Mouse (Mus musculus) frontal cortex, postnatal 36 days (tissue): ENCODE measurements around the gene Gm5891.
"Not testable (repeated sequence)": the region's sequence is repeated elsewhere in the genome, so short reads cannot be mapped to it uniquely, and the experiment has no call there.

Experiments
- DNase-seq, 2 experiments: peaks; one replicate each; pipeline ENCODE4 v3.0.0; 2022; ENCODE audit warnings: low spot score in 2 of 2

Gene Gm5891

DNA sequence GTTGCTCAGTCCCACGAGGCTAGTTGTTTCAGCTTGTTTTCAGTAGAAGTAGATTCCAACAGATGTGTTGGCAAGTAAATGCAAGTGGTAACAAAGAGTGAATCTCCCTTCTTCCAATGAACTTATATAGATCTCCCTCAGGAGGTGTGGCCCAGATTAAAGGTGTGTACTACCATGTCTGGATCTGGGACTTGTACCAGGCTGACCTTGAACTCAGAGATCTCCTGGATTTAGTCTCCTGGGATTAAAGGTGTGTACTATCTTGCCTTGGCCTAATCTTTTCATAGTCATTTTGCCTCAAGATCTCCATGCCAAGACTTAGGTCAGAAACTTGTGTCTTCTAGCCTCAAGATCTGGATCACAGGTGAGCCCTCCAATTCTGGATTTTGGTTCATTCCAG is at the start of gene Gm5891:
Gm5891 (minus strand) TSS at position 101 of the 400 bp plus-strand sequence.
- not testable (repeated sequence) for DNase-seq
